Mouse (Mus musculus) heart, embryonic 13.5 days (tissue): Measurements from ENCODE around the gene Pcif1. TPM values are rescaled to one million over a fixed set of nuclear protein-coding genes. Genes with fewer than 3 reads are reported as not detected.

Experiments
- ATAC-seq: fragments of 200-750 bp; cut with Nextera tagmentation; 2 replicates; pipeline ENCODE4 v1.8.0; 2017; ENCODE audit warnings: moderate TSS enrichment; ENCODE audit not compliant: insufficient number of reproducible peaks, low FRiP score, low TSS enrichment; ENCODE audit errors: extremely low read depth
- H3K27ac ChIP-seq: fragments of 300-500 bp; sonication (generic); replicated peaks from 2 replicates; pipeline ENCODE4 v1.5.1; 2015; ENCODE audit warnings: moderate library complexity, mild to moderate bottlenecking, inconsistent platforms
- H3K27me3 ChIP-seq: fragments of 300-500 bp; sonication (generic); replicated peaks from 2 replicates; pipeline ENCODE4 v1.6.1; 2015; ENCODE audit warnings: mild to moderate bottlenecking, inconsistent platforms
- H3K36me3 ChIP-seq: fragments of 300-500 bp; sonication (generic); 2 replicates; pipeline ENCODE4 v1.6.1; 2015; ENCODE audit warnings: mild to moderate bottlenecking, inconsistent platforms
- H3K4me1 ChIP-seq: fragments of 300-500 bp; sonication (generic); 2 replicates; pipeline ENCODE4 v1.6.1; 2015; ENCODE audit warnings: inconsistent platforms
- H3K4me2 ChIP-seq: fragments of 300-500 bp; sonication (generic); 2 replicates; pipeline ENCODE4 v1.6.1; 2015; ENCODE audit warnings: inconsistent platforms, mild to moderate bottlenecking, moderate library complexity
- H3K4me3 ChIP-seq: fragments of 300-500 bp; sonication (generic); 2 replicates; pipeline ENCODE4 v1.5.1; 2015; ENCODE audit warnings: moderate library complexity, mild to moderate bottlenecking, inconsistent platforms
- H3K9ac ChIP-seq: fragments of 300-500 bp; sonication (generic); 2 replicates; pipeline ENCODE4 v1.6.1; 2015; ENCODE audit warnings: inconsistent platforms, mild to moderate bottlenecking, moderate library complexity
- H3K9me3 ChIP-seq: fragments of 300-500 bp; sonication (generic); 2 replicates; pipeline ENCODE4 v1.6.1; 2016; ENCODE audit warnings: inconsistent platforms
- WGBS: fragments of 180-500 bp; shearing (Covaris S2); methylation state at CpG from one replicate; pipeline ENCODE4 v1.1.7; 2015; ENCODE audit warnings: mixed read lengths; 5-methylcytosine and 5-hydroxymethylcytosine counted together
- polyA plus RNA-seq: library from polyadenylated mRNA; unstranded; fragments of >200 nt; fragmentation: Nextera tagmentation; extraction: Ambion mirVana; gene quantifications from 2 replicates; pipeline ENCODE4 v1.2.1, GENCODE M21; 2015

Gene Pcif1
- polyA plus RNA-seq, 1 experiment from 2014 or later, result 56.0 TPM

GRCm38 (mm10) chr2:164910360-164911061 is 31.4 kb downstream of the Pcif1 start:
- Histone ChIP-seq H3K36me3 (peaks cover 39% of the 10 kb centered on the region), H3K27me3 (no peaks in the 10 kb centered on the region), H3K27ac (peak overlapping the region; percentile 99), H3K4me2 (peak overlapping the region; percentile 89), H3K4me1 (peaks cover 24% of the 10 kb centered on the region), H3K9me3 (peaks cover 7% of the 10 kb centered on the region), H3K4me3 (peak overlapping the region; percentile 69), H3K9ac (peak overlapping the region; percentile 96)
- WGBS, result 5% methylated on average over 37 of the region's 37 CpGs
- ATAC-seq, result peak; percentile 27

GRCm38 (mm10) chr2:164911086-164912048 is 32.3 kb downstream of the Pcif1 start, which contains the start of gene Zfp335:
Gene Zfp335, minus strand, starts transcription at chr2:164911757.
- Histone ChIP-seq H3K27ac (peak within 1 kb of the TSS; percentile 99), H3K4me1 (peaks cover 24% of the 10 kb centered on the region), H3K27me3 (no peaks in the 10 kb centered on the region), H3K36me3 (peaks cover 30% of the 10 kb centered on the region), H3K9ac (peak within 1 kb of the TSS; percentile 96), H3K9me3 (peaks cover 2% of the 10 kb centered on the region), H3K4me3 (peak within 1 kb of the TSS; percentile 69), H3K4me2 (peak within 1 kb of the TSS; percentile 89)
- under 1% methylated on average over 91 of the region's 91 CpGs for WGBS
- ATAC-seq, result peak; percentile 87

GRCm38 (mm10) chr2:164912151-164912550 is 33.0 kb downstream of the Pcif1 start:
- Histone ChIP-seq H3K9me3 (no peaks in the 10 kb centered on the region), H3K4me3 (peak overlapping the region; percentile 69), H3K27ac (peak overlapping the region; percentile 99), H3K9ac (peak overlapping the region; percentile 96), H3K27me3 (no peaks in the 10 kb centered on the region), H3K36me3 (peaks cover 22% of the 10 kb centered on the region), H3K4me2 (peak overlapping the region; percentile 89), H3K4me1 (peaks cover 24% of the 10 kb centered on the region)
- WGBS, result 6% methylated on average over 12 of the region's 12 CpGs
- peak; percentile 19; the same call in 1 of the 2 replicates for ATAC-seq

GRCm38 (mm10) chr2:164912749-164913427 is 33.8 kb downstream of the Pcif1 start:
- Histone ChIP-seq H3K36me3 (peaks cover 15% of the 10 kb centered on the region), H3K9ac (peak overlapping the region; percentile 96), H3K4me3 (peak overlapping the region; percentile 69; the same call in 1 of the 2 replicates), H3K4me1 (peaks cover 24% of the 10 kb centered on the region), H3K27ac (peak overlapping the region; percentile 99), H3K9me3 (no peaks in the 10 kb centered on the region), H3K27me3 (no peaks in the 10 kb centered on the region), H3K4me2 (peak overlapping the region; percentile 89)
- WGBS, result 85% methylated on average over 8 of the region's 9 CpGs
- no peak for ATAC-seq

- Histone ChIP-seq H3K4me3 (no peak overlapping the region), H3K27ac (no peak overlapping the region), H3K9ac (no peak overlapping the region), H3K27me3 (no peaks in the 10 kb centered on the region), H3K4me1 (peaks cover 24% of the 10 kb centered on the region), H3K4me2 (no peak overlapping the region), H3K36me3 (peaks cover 13% of the 10 kb centered on the region), H3K9me3 (no peaks in the 10 kb centered on the region)
- ATAC-seq, result no peak
- WGBS, result 86% methylated on average over 2 of the region's 2 CpGs
Measured at GRCm38 (mm10) chr2:164913428-164913786, 34.3 kb downstream of the Pcif1 start.

- H3K27ac ChIP-seq, result no peak overlapping the region
- no peak for ATAC-seq
- no peaks in the 10 kb centered on the region for H3K9me3 ChIP-seq
- 71% methylated on average over 5 of the region's 5 CpGs for WGBS
- H3K36me3 ChIP-seq, result peaks cover 19% of the 10 kb centered on the region
- H3K9ac ChIP-seq, result no peak overlapping the region
- no peaks in the 10 kb centered on the region for H3K27me3 ChIP-seq
- no peak overlapping the region for H3K4me2 ChIP-seq
- peaks cover 7% of the 10 kb centered on the region for H3K4me1 ChIP-seq
- H3K4me3 ChIP-seq, result no peak overlapping the region
Measured at GRCm38 (mm10) chr2:164916820-164917219, 37.7 kb downstream of the Pcif1 start.

- WGBS, result 57% methylated on average over 10 of the region's 10 CpGs
- ATAC-seq, result no peak
- no peak overlapping the region for H3K4me2 ChIP-seq
Measured at GRCm38 (mm10) chr2:164917371-164917770, 38.3 kb downstream of the Pcif1 start.

GRCm38 (mm10) chr2:164918325-164918724 is 39.2 kb downstream of the Pcif1 start:
- Histone ChIP-seq H3K4me2 (no peak overlapping the region), H3K27ac (no peak overlapping the region), H3K4me3 (no peak overlapping the region), H3K27me3 (no peaks in the 10 kb centered on the region), H3K9ac (no peak overlapping the region), H3K36me3 (peaks cover 19% of the 10 kb centered on the region), H3K4me1 (no peaks in the 10 kb centered on the region; the same call in 1 of the 2 replicates), H3K9me3 (no peaks in the 10 kb centered on the region)
- no peak for ATAC-seq
- 57% methylated on average over 5 of the region's 5 CpGs for WGBS

More at GRCm38 (mm10) chr2:164917371-164917770, 38.3 kb downstream of the Pcif1 start:
- H3K4me1 ChIP-seq, result peaks cover 4% of the 10 kb centered on the region
- no peak overlapping the region for H3K4me3 ChIP-seq
- no peak overlapping the region for H3K9ac ChIP-seq
- H3K9me3 ChIP-seq, result no peaks in the 10 kb centered on the region
- no peak overlapping the region for H3K27ac ChIP-seq
- no peaks in the 10 kb centered on the region for H3K27me3 ChIP-seq
- peaks cover 19% of the 10 kb centered on the region for H3K36me3 ChIP-seq

- H3K27ac ChIP-seq, result no peak overlapping the region
- peaks cover 12% of the 10 kb centered on the region; the same call in 1 of the 2 replicates for H3K27me3 ChIP-seq
- no peaks in the 10 kb centered on the region for H3K4me1 ChIP-seq
- H3K9ac ChIP-seq, result no peak overlapping the region
- H3K36me3 ChIP-seq, result peaks cover 19% of the 10 kb centered on the region
- H3K4me2 ChIP-seq, result no peak overlapping the region
- H3K9me3 ChIP-seq, result no peaks in the 10 kb centered on the region
- 63% methylated on average over 7 of the region's 7 CpGs for WGBS
- H3K4me3 ChIP-seq, result no peak overlapping the region
- no peak for ATAC-seq
Measured at GRCm38 (mm10) chr2:164921984-164922383, 42.9 kb downstream of the Pcif1 start.

- Histone ChIP-seq H3K4me2 (no peak overlapping the region), H3K4me3 (no peak overlapping the region), H3K27me3 (peaks cover 19% of the 10 kb centered on the region), H3K9ac (no peak overlapping the region), H3K9me3 (no peaks in the 10 kb centered on the region), H3K27ac (no peak overlapping the region), H3K4me1 (no peaks in the 10 kb centered on the region), H3K36me3 (peaks cover 16% of the 10 kb centered on the region)
- ATAC-seq, result no peak
- WGBS, result 59% methylated on average over 4 of the region's 4 CpGs
Measured at GRCm38 (mm10) chr2:164923291-164923690, 44.2 kb downstream of the Pcif1 start.
